Mouse (Mus musculus) heart, adult 2 months (tissue): ENCODE results near the gene Klhl8.

Experiments
- CTCF ChIP-seq: fragments of 200-600 bp; IDR thresholded peaks from 2 replicates; pipeline ENCODE4 v1.8.1; 2022; ENCODE audit warnings: antibody characterized with exemption, mild to moderate bottlenecking, moderate library complexity
- EP300 ChIP-seq: fragments of 200-500 bp; IDR thresholded peaks from 2 replicates; pipeline ENCODE4 v1.6.1; 2011; ENCODE audit warnings: low read depth, low read length, control low read depth; ENCODE audit not compliant: insufficient read depth
- POLR2A ChIP-seq: fragments of 200-500 bp; IDR thresholded peaks from 2 replicates; pipeline ENCODE4 v1.6.1; 2011; ENCODE audit warnings: mild to moderate bottlenecking, low read depth, low read length, control low read depth; ENCODE audit not compliant: insufficient read depth

DNA sequence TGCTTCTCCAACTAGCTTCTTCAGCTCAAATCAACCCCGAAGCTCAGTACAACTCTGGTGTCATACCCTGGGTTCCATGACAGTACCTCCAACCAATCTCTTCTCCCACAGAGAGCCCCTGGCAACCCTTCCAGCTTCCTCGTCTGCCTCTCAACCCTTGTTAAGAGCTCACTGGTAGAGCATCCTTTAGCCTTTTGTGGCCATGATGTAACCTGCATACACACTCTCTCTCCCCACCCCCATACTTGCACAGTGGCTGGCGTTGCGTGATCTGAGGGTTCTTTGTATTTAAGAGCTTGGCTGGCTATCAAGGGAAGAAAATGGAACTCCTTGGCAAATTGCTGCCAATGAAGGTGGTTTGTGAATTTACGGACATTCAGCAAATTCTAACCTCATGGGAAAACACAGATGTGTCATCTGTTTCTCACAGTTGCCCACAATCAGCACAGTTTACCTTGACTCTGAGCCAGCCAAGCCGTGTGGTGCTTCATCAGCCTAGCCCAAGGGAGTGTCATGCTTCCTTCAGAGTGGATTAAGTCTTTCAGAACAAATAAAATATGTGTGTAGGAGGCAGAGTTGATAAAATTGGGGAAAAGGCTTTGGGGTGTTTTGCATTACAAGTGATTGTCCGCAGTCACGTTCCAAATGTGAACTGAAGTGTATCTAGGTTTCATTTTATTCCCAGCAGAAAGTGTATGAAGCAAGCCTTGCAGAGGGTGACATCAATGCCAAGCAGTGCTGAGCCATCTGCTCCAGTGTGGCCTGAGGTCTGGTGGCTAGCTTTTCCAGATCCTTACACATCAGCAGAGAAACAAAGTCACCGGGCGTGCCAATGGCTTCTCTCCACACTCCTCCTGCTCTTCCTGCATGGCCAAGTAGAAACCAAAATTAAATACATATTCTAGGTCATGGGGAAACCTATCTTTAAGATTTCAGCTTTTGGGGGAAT lies 42.4 kb upstream of the Klhl8 start:
- TF ChIP-seq CTCF (no peak), POLR2A (no peak), EP300 (no peak)
